Mouse (Mus musculus): ENCODE measurements around the gene Mcrs1.
"Not testable (repeated sequence)": the region's sequence is repeated elsewhere in the genome, so short reads cannot be mapped to it uniquely, and the experiment has no call there.

DNA sequence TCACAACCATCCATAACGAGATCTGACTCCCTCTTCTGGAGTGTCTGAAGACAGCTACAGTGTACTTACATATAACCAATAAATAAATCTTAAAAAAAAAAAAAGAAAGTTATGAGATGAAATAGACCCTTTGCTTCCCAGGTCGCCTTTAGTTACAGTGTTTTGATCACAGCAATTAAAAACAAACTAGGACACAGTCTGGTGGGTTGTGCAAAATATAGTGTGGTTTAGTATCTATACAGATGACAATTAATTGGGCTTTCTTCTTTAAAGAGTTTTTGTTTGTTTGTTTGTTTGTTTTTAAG is 1.4 kb upstream of the Mcrs1 start:
- not testable (repeated sequence) for TF ChIP-seq EP300, CTCF (IDR thresholded peaks at IDR 0.05)
